Mouse (Mus musculus): ENCODE data around the gene Acta1.

Acta1 gene

GRCm38 (mm10) chr8:123844341-123844740 lies 50.2 kb downstream of the Acta1 start:
- no peak for DNase-seq (ENCODE audit: low spot score in 2 of 2)

GRCm38 (mm10) chr8:123842086-123842485 lies 52.5 kb downstream of the Acta1 start:
- DNase-seq (ENCODE audit: low spot score in 2 of 2): no peak

Data from spleen, postnatal 10 days (tissue).